Mouse (Mus musculus): ENCODE measurements at regions not wholly inside any gene's neighbourhood (a gene's known extent, or its start where the extent isn't known, plus 50 kb on each side); places are given as distances from the start of the nearest gene placed in this dataset.

DNA sequence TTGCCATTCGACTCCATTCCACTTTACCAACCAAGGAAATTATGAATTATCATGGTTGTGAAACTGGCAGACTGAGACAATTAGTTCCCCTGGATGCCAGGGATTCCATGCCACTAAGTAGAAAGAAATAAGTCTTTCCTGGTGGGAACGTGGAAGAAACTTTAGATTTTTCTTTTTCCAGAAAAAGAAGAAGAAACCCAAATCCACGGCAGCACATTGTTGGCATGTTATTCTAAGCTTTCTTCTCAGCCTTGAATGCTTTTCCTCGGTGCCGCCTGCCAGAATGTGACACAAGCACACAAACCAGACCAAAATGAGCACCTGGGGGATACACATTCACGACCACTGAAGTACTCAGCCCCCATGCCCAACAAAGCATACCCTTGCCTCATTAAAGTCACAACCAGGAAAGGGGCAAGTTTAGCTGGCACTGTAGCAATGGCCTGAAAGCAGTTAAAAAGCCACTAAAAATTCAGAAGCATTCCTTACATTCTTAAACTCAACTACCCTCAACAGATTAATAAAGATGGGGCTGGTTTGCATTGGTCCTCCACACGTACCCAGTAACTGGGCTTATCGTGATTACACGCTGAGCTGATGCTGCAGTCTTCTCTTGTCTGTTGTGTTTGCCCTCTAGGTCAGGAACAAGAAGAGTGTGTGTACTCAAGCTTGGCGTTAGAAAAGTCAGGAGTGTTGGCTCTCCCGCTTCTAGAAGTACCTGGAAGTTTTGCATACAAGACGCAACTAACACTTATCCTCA, 266.4 kb downstream of the Gja1 start:
- TF ChIP-seq POLR2A (IDR thresholded peaks at IDR 0.05; ENCODE audit: insufficient read depth, low read depth, low read length) = no peak
- no peak for TF ChIP-seq EP300 (IDR thresholded peaks at IDR 0.05; ENCODE audit: insufficient read depth, low read depth, low read length)
